Mouse (Mus musculus) spleen, adult 2 months (tissue): ENCODE results near the gene Nrip2. TPM values are rescaled to one million over a fixed set of nuclear protein-coding genes. Genes with fewer than 3 reads are reported as not detected.
A peak's percentile ranks its signal among the peaks of the same experiment; 100 is the strongest.

Source experiments
- DNase-seq, 2 experiments: peaks; one replicate each; pipeline versions ENCODE4 v3.0.0 to v3.0.0-alpha.2; 2012 to 2021; ENCODE audit warnings: low spot score in 2 of 2, low read depth in 1 of 2
- H3K27ac ChIP-seq: fragments of 200-500 bp; 2 replicates; pipeline ENCODE4 v1.5.1; 2012; ENCODE audit warnings: low read length, inconsistent platforms; ENCODE audit not compliant: insufficient read depth
- H3K27me3 ChIP-seq: fragments of 200-500 bp; 2 replicates; pipeline ENCODE4 v1.6.1; 2012; ENCODE audit warnings: mild to moderate bottlenecking, moderate library complexity, low read length, inconsistent platforms; ENCODE audit not compliant: control insufficient read depth, insufficient read depth
- H3K36me3 ChIP-seq: fragments of 200-500 bp; 2 replicates; pipeline ENCODE4 v1.6.1; 2012; ENCODE audit warnings: mild to moderate bottlenecking, low read length, inconsistent platforms; ENCODE audit not compliant: control insufficient read depth, insufficient read depth
- H3K4me1 ChIP-seq: fragments of 200-500 bp; 2 replicates; pipeline ENCODE4 v1.6.1; 2011; ENCODE audit warnings: inconsistent platforms; ENCODE audit not compliant: control insufficient read depth, insufficient read depth, insufficient read length
- H3K4me3 ChIP-seq: fragments of 200-500 bp; 2 replicates; pipeline ENCODE4 v1.5.1; 2011; ENCODE audit warnings: mild to moderate bottlenecking, inconsistent platforms; ENCODE audit not compliant: insufficient read depth, insufficient read length; ENCODE audit errors: extremely low read depth
- CTCF ChIP-seq: fragments of 200-500 bp; IDR thresholded peaks from 2 replicates; pipeline ENCODE4 v1.5.1; 2011; ENCODE audit warnings: mild to moderate bottlenecking, inconsistent platforms; ENCODE audit not compliant: insufficient read depth, insufficient read length, insufficient replicate concordance; ENCODE audit errors: extremely low read depth
- POLR2A ChIP-seq: fragments of 200-500 bp; IDR thresholded peaks from 2 replicates; pipeline ENCODE4 v1.6.1; 2011; ENCODE audit warnings: low read depth, low read length, inconsistent platforms
- WGBS: fragments of 180-500 bp; shearing (Covaris S2); methylation state at CpG from one replicate; pipeline ENCODE4 v1.1.7; 2018; 5-methylcytosine and 5-hydroxymethylcytosine counted together
- polyA plus RNA-seq: library from polyadenylated mRNA; depleted of rRNA; stranded (reverse); fragments of >200 nt; gene quantifications from 2 replicates; pipeline ENCODE4 v1.2.3, GENCODE M21; 2012

Nrip2 gene
- polyA plus RNA-seq, 1 experiment, result 0.28 TPM

GRCm38 (mm10) chr6:128435474-128435873 lies 36.4 kb downstream of the Nrip2 start:
- H3K4me3 ChIP-seq, result no peak overlapping the region
- WGBS, result 66% methylated on average over 5 of the region's 5 CpGs
- H3K27me3 ChIP-seq, result no peaks in the 10 kb centered on the region
- H3K27ac ChIP-seq, result no peak overlapping the region
- DNase-seq, result no peak
- 0 out of 2 replicates have a peak, but pooled peaks cover 3% of the 10 kb centered on the region for H3K4me1 ChIP-seq
- TF ChIP-seq CTCF, result no peak
- no peak for TF ChIP-seq POLR2A
- H3K36me3 ChIP-seq, result peaks cover 36% of the 10 kb centered on the region

- Histone ChIP-seq H3K27me3 (no peaks in the 10 kb centered on the region), H3K4me3 (no peak overlapping the region), H3K27ac (no peak overlapping the region), H3K36me3 (peaks cover 31% of the 10 kb centered on the region), H3K4me1 (0 out of 2 replicates have a peak, but pooled peaks cover 3% of the 10 kb centered on the region)
- TF ChIP-seq POLR2A (no peak), CTCF (no peak)
- 92% methylated on average over 8 of the region's 8 CpGs for WGBS
- no peak for DNase-seq
Observed at GRCm38 (mm10) chr6:128436356-128437005, 37.4 kb downstream of the Nrip2 start.

- 13% methylated on average over 10 of the region's 10 CpGs for WGBS
- Histone ChIP-seq H3K4me1 (0 out of 2 replicates have a peak, but pooled peaks cover 3% of the 10 kb centered on the region), H3K36me3 (peaks cover 23% of the 10 kb centered on the region), H3K4me3 (peak overlapping the region; percentile 97), H3K27ac (no peak overlapping the region), H3K27me3 (no peaks in the 10 kb centered on the region)
- DNase-seq, result no peak
- no peak for TF ChIP-seq POLR2A
Observed at GRCm38 (mm10) chr6:128437288-128437687, 38.2 kb downstream of the Nrip2 start.

- Histone ChIP-seq H3K36me3 (peaks cover 18% of the 10 kb centered on the region), H3K27ac (peak overlapping the region; percentile 81), H3K4me1 (0 out of 2 replicates have a peak, but pooled peaks cover 3% of the 10 kb centered on the region), H3K4me3 (peak overlapping the region; percentile 97), H3K27me3 (no peaks in the 10 kb centered on the region)
- TF ChIP-seq POLR2A, result no peak
- TF ChIP-seq CTCF, result no peak
- peak in 1 of 2 experiments; percentile 61 for DNase-seq
- 1% methylated on average over 52 of the region's 52 CpGs for WGBS
Observed at GRCm38 (mm10) chr6:128437731-128438316, 38.7 kb downstream of the Nrip2 start.

GRCm38 (mm10) chr6:128438317-128438870 lies 39.3 kb downstream of the Nrip2 start, which contains the start of gene Fkbp4:
Gene Fkbp4, minus strand, starts transcription at chr6:128438677.
- Histone ChIP-seq H3K4me1 (0 out of 2 replicates have a peak, but pooled peaks cover 3% of the 10 kb centered on the region), H3K4me3 (peak within 1 kb of the TSS; percentile 97), H3K36me3 (peaks cover 15% of the 10 kb centered on the region), H3K27me3 (no peaks in the 10 kb centered on the region), H3K27ac (peak within 1 kb of the TSS; percentile 81)
- DNase-seq, result peak; percentile 81 to 95
- under 1% methylated on average over 67 of the region's 67 CpGs for WGBS
- TF ChIP-seq CTCF (no peak), POLR2A (peak; percentile 72)

- H3K4me1 ChIP-seq, result 0 out of 2 replicates have a peak, but pooled peaks cover 3% of the 10 kb centered on the region
- DNase-seq, result no peak
- H3K36me3 ChIP-seq, result peaks cover 11% of the 10 kb centered on the region
- no peaks in the 10 kb centered on the region for H3K27me3 ChIP-seq
- H3K27ac ChIP-seq, result 0 out of 2 replicates have a peak overlapping the region, but pooled peaks have one; percentile 53
- H3K4me3 ChIP-seq, result peak overlapping the region; percentile 52
- WGBS, result 16% methylated on average over 17 of the region's 18 CpGs
- no peak for TF ChIP-seq POLR2A
- TF ChIP-seq CTCF, result no peak
Observed at GRCm38 (mm10) chr6:128438871-128439341, 39.8 kb downstream of the Nrip2 start.
